Mouse (Mus musculus) liver, adult 2 months (tissue): ENCODE measurements around the gene Ugt8a. TPM values are rescaled to one million over a fixed set of nuclear protein-coding genes. Genes with fewer than 3 reads are reported as not detected.
A peak's percentile ranks its signal among the peaks of the same experiment; 100 is the strongest.

ENCODE experiments used
- DNase-seq: peaks from one replicate; pipeline ENCODE4 v3.0.0-alpha.2; 2011; ENCODE audit warnings: low read depth, low spot score; ENCODE audit errors: extremely low read depth
- H3K27ac ChIP-seq: fragments of 200-500 bp; replicated peaks from 2 replicates; pipeline ENCODE4 v1.5.1; 2012; ENCODE audit warnings: low read depth, mild to moderate bottlenecking, control low read depth, inconsistent platforms, low read length; ENCODE audit not compliant: insufficient read depth
- H3K27me3 ChIP-seq: fragments of 200-500 bp; 2 replicates; pipeline ENCODE4 v1.6.1; 2012; ENCODE audit warnings: mild to moderate bottlenecking, moderate library complexity, low read length, inconsistent platforms; ENCODE audit not compliant: control insufficient read depth, insufficient read depth
- H3K36me3 ChIP-seq: fragments of 200-500 bp; 2 replicates; pipeline ENCODE4 v1.6.1; 2012; ENCODE audit warnings: low read length, inconsistent platforms; ENCODE audit not compliant: control insufficient read depth, insufficient read depth
- H3K4me1 ChIP-seq: fragments of 200-500 bp; 2 replicates; pipeline ENCODE4 v1.6.1; 2011; ENCODE audit warnings: low read length; ENCODE audit not compliant: control insufficient read depth, insufficient read depth
- H3K4me3 ChIP-seq: fragments of 200-500 bp; 2 replicates; pipeline ENCODE4 v1.5.1; 2011; ENCODE audit warnings: low read depth, mild to moderate bottlenecking, control low read depth, low read length, moderate library complexity; ENCODE audit not compliant: insufficient read depth
- H3K79me2 ChIP-seq: fragments of 200-500 bp; 2 replicates; pipeline ENCODE4 v1.6.1; 2012; ENCODE audit warnings: inconsistent platforms, mild to moderate bottlenecking, low read length, moderate library complexity; ENCODE audit not compliant: control insufficient read depth, insufficient read depth
- H3K9ac ChIP-seq: fragments of 200-500 bp; 2 replicates; pipeline ENCODE4 v1.6.1; 2012; ENCODE audit warnings: low read depth, mild to moderate bottlenecking, control low read depth, inconsistent platforms, low read length
- CTCF ChIP-seq: fragments of 200-500 bp; IDR thresholded peaks from 2 replicates; pipeline ENCODE4 v1.5.1; 2011; ENCODE audit warnings: low read depth, low read length, control low read depth
- POLR2A ChIP-seq: fragments of 200-500 bp; IDR thresholded peaks from 2 replicates; pipeline ENCODE4 v1.6.1; 2011; ENCODE audit warnings: low read length, control low read depth; ENCODE audit not compliant: insufficient read depth; ENCODE audit errors: extremely low read depth
- WGBS: fragments of 180-500 bp; shearing (Covaris S2); methylation state at CpG from one replicate; pipeline ENCODE4 v1.1.7; 2018; 5-methylcytosine and 5-hydroxymethylcytosine counted together
- polyA plus RNA-seq: library from polyadenylated mRNA; depleted of rRNA; stranded (reverse); fragments of >200 nt; gene quantifications from 2 replicates; pipeline ENCODE4 v1.2.3, GENCODE M21; 2012
- total RNA-seq: library from RNA; depleted of rRNA; stranded (reverse); fragments of >200 nt; gene quantifications from 2 replicates; pipeline ENCODE4 v1.2.3, GENCODE M21; 2014

Gene Ugt8a
- total and polyA plus RNA-seq, 2 experiments: 0.37 TPM; not detected in 1

GRCm38 (mm10) chr3:125956196-125956885, 17.9 kb upstream of the Ugt8a start:
- Histone ChIP-seq H3K79me2 (no peaks in the 10 kb centered on the region), H3K9ac (no peak overlapping the region), H3K27ac (no peak overlapping the region), H3K4me1 (no peaks in the 10 kb centered on the region), H3K36me3 (no peaks in the 10 kb centered on the region), H3K27me3 (no peaks in the 10 kb centered on the region), H3K4me3 (no peak overlapping the region)
- 78% methylated on average over 3 of the region's 3 CpGs for WGBS
- no peak for DNase-seq
- TF ChIP-seq POLR2A (no peak), CTCF (no peak)

- Histone ChIP-seq H3K9ac (no peak overlapping the region), H3K4me1 (no peaks in the 10 kb centered on the region), H3K79me2 (no peaks in the 10 kb centered on the region), H3K36me3 (no peaks in the 10 kb centered on the region), H3K27ac (no peak overlapping the region), H3K27me3 (no peaks in the 10 kb centered on the region), H3K4me3 (no peak overlapping the region)
- no peak for TF ChIP-seq POLR2A
- no peak for TF ChIP-seq CTCF
- no peak for DNase-seq
- 83% methylated on average over 1 of the region's 1 CpGs for WGBS
These were observed 16.5 kb upstream of the Ugt8a start for GRCm38 (mm10) chr3:125954881-125955280.

DNA sequence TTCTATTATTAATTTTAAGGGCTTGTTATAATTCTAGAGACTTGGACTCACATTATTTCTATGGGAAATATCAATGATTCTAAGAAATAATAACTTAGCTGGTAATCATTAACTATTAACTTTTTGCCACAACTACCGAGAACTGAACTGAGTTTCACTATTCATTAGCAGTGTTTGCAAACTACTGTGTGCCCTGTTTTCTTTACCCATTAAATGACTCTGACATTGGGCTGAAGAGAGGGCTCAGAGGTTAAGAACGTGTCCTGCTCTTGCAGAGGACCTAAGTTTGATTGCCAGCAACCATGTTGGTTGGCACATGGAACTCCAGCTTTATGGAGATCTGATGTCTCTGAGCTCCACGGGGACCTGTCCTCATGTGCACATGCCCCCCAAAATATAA, 2.4 kb upstream of the Ugt8a start:
- Histone ChIP-seq H3K79me2 (no peaks in the 10 kb centered on the region), H3K27ac (no peak overlapping the region), H3K36me3 (no peaks in the 10 kb centered on the region), H3K9ac (no peak overlapping the region), H3K27me3 (peaks cover 7% of the 10 kb centered on the region; the same call in 1 of the 2 replicates), H3K4me1 (no peaks in the 10 kb centered on the region), H3K4me3 (no peak overlapping the region)
- no peak for TF ChIP-seq POLR2A
- no peak for TF ChIP-seq CTCF
- no peak for DNase-seq
- 42% methylated on average over 3 of the region's 3 CpGs for WGBS

DNA sequence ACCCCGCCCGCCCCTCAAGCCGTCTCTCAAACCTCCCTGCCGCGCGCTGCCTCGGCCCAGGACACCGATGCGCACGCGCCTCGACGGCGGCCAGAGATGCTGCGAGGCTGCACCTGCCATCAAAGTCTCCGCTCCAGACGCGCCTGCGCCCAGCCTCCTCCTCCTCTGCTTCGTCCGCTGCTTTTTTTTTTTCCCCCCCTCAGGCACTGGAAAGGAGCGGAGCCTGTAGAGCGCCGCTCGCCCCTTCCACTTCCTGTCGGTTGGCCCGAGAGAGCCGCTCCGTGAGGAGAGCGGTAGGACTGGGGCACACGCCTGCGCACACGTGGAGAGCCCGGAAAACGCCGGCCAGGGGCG, 314 bp upstream of the Ugt8a start:
- peak overlapping the region; percentile 14; the same call in 1 of the 2 replicates for H3K4me3 ChIP-seq
- 2% methylated on average over 35 of the region's 37 CpGs for WGBS
- H3K79me2 ChIP-seq: no peaks in the 10 kb centered on the region
- no peak overlapping the region for H3K9ac ChIP-seq
- no peaks in the 10 kb centered on the region for H3K36me3 ChIP-seq
- H3K4me1 ChIP-seq: no peaks in the 10 kb centered on the region
- no peak overlapping the region for H3K27ac ChIP-seq
- H3K27me3 ChIP-seq: peaks cover 7% of the 10 kb centered on the region; the same call in 1 of the 2 replicates
- TF ChIP-seq CTCF: no peak
- no peak for TF ChIP-seq POLR2A
- DNase-seq: no peak

- Histone ChIP-seq H3K27ac (no peak overlapping the region), H3K36me3 (no peaks in the 10 kb centered on the region), H3K27me3 (peaks cover 7% of the 10 kb centered on the region; the same call in 1 of the 2 replicates), H3K4me1 (no peaks in the 10 kb centered on the region), H3K4me3 (peak overlapping the region; percentile 23; the same call in 1 of the 2 replicates), H3K9ac (no peak overlapping the region), H3K79me2 (no peaks in the 10 kb centered on the region)
- DNase-seq: no peak
- 4% methylated on average over 43 of the region's 43 CpGs for whole genome bisulfite sequencing
- TF ChIP-seq POLR2A (no peak), CTCF (no peak)
These were observed 805 bp downstream of the Ugt8a start for GRCm38 (mm10) chr3:125937536-125938091.

DNA sequence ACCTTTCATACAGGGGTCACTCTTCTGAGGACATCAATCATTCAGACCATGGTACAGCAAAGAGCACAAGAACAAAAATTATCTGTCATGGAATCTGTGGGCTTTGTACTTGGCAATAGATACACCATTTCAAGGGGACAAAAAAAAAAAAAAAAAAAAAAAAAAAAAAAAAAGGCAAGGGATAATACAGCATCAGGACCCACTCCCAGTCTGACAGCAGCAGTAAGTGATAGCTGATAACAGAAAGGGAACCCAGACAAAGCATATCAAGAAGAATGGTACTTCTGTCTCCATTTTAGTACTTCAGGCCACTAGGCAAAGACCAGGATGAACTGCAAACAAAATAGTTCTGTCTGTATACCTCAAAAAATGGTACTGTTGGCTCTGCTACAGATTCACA, 2.6 kb downstream of the Ugt8a start:
- no peak overlapping the region for H3K4me3 ChIP-seq
- H3K36me3 ChIP-seq: no peaks in the 10 kb centered on the region
- no peak overlapping the region for H3K27ac ChIP-seq
- TF ChIP-seq POLR2A: no peak
- no peak for TF ChIP-seq CTCF
- no peak overlapping the region for H3K9ac ChIP-seq
- no peak for DNase-seq
- H3K79me2 ChIP-seq: no peaks in the 10 kb centered on the region
- H3K4me1 ChIP-seq: no peaks in the 10 kb centered on the region
- H3K27me3 ChIP-seq: peaks cover 7% of the 10 kb centered on the region; the same call in 1 of the 2 replicates
